Mouse (Mus musculus): ENCODE measurements around the gene Mtcl1. TPM values are rescaled to one million over a fixed set of nuclear protein-coding genes. Genes with fewer than 3 reads are reported as not detected.
A peak's percentile ranks its signal among the peaks of the same experiment; 100 is the strongest.
"Not testable (repeated sequence)": the region's sequence is repeated elsewhere in the genome, so short reads cannot be mapped to it uniquely, and the experiment has no call there.

Gene Mtcl1
- polyA plus RNA-seq, 1 experiment from 2014 or later = 27.7 TPM

DNA sequence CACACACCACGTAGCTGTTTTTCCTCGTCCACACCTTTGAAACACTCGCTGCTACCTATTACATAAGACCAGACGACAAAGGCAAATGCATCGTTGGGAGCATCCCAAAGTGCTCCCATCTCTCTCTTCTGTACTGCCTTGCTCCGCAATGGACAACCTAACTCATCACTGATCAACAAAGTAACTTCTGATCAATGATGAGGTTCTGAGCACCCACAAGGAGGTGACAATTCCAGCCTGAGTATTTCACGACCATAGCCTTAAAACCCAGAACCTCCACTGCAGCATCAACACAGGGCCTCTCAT, 2.6 kb downstream of the Mtcl1 start:
- H3K36me3 ChIP-seq = no peaks in the 10 kb centered on the region
- no peaks in the 10 kb centered on the region for H3K27me3 ChIP-seq (replicated peaks)
- peak overlapping the region; percentile 84 for H3K4me3 ChIP-seq (replicated peaks)
- H3K4me2 ChIP-seq = peak overlapping the region; percentile 91
- H3K4me1 ChIP-seq = peaks cover 68% of the 10 kb centered on the region
- H3K9me3 ChIP-seq (replicated peaks) = no peaks in the 10 kb centered on the region
- peak overlapping the region; percentile 92; the same call in 1 of the 2 replicates for H3K9ac ChIP-seq (replicated peaks)
- H3K27ac ChIP-seq (replicated peaks) = no peak overlapping the region
- WGBS = 34% methylated on average over 7 of the region's 7 CpGs
- ATAC-seq (ENCODE audit: low FRiP score) = no peak

DNA sequence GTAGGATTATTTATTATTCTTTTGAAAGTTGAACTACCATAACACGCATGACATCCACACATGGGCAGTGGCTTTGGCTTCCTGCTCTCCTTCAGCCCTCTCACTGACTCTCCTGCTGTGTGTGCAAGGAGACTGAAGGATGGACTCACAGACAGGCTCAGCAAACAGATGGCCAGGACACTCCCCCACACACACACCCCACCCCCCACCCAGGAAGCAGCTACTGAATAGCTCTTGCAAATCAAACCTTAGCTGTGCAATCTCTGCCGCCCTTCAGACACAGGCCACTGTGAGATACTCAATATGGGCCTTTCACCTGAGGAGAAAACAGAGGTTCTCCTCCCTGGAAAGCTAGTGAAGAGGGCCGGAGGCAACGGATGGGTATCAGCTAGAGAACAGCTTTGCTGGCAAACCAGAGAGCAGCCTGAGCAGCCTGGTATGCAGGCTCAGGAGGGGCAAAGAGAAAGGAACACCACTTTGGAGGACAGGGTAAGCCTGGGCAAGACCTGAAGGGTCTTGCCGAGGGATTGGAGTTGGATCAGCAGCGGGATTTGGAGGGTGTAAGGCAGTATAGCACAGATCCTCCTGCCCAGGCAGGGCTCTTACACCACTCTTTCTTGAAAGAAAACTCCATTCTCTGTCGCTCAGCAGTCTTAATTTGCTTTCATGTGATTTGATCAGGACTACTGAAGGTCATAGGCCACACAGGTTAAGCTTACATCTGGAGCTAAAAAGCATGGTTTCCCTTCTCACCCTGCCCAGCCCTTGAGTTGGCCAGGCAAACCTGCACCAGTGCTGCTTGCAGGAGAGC, 3.1 kb downstream of the Mtcl1 start:
- H3K27me3 ChIP-seq (replicated peaks) = no peaks in the 10 kb centered on the region
- H3K4me1 ChIP-seq = peaks cover 69% of the 10 kb centered on the region
- peak overlapping the region; percentile 84 for H3K4me3 ChIP-seq (replicated peaks)
- no peak for ATAC-seq (ENCODE audit: low FRiP score)
- H3K9me3 ChIP-seq (replicated peaks) = no peaks in the 10 kb centered on the region
- H3K4me2 ChIP-seq = peak overlapping the region; percentile 91
- H3K9ac ChIP-seq (replicated peaks) = peak overlapping the region; percentile 92
- WGBS = 24% methylated on average over 7 of the region's 7 CpGs
- no peak overlapping the region for H3K27ac ChIP-seq (replicated peaks)
- no peaks in the 10 kb centered on the region for H3K36me3 ChIP-seq

DNA sequence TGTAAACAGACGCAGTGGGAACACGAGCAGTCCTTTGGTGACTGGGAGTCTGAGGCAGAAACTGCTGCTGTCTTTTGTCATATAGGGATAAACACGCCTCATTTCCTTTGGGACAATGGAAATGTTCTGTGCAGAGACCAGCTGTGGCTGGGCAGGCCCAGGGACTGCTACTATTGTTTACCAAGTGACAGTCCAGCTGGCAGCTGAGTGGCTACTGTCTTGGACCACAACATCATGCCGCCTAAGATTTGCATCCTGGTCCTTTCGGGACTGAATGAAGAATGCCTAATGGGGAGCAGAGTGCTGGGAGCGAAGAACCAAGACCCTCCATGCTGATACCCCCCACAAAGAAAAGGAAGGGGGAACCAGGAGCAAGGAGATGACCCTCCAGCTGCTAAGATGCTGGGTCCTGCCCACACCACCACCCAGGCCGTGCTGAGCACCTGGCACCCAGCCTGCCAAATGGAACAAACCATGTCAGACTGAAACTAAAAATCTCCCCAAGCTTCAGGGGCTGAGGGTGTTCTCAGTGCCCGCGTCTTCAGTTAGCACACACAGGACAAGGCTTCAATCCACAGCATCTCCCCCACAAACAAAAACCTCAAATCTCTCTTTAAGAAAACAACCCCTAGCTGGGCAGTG, 5.4 kb downstream of the Mtcl1 start:
- no peaks in the 10 kb centered on the region for H3K9me3 ChIP-seq (replicated peaks)
- H3K4me3 ChIP-seq (replicated peaks) = no peak overlapping the region
- H3K4me2 ChIP-seq = peak overlapping the region; percentile 39
- H3K36me3 ChIP-seq = no peaks in the 10 kb centered on the region
- no peak for ATAC-seq (ENCODE audit: low FRiP score)
- 21% methylated on average over 9 of the region's 9 CpGs for WGBS
- H3K27me3 ChIP-seq (replicated peaks) = no peaks in the 10 kb centered on the region
- H3K9ac ChIP-seq (replicated peaks) = no peak overlapping the region; the same call in 1 of the 2 replicates
- H3K4me1 ChIP-seq = peaks cover 69% of the 10 kb centered on the region
- peak overlapping the region; percentile 58; the same call in 1 of the 2 replicates for H3K27ac ChIP-seq (replicated peaks)

DNA sequence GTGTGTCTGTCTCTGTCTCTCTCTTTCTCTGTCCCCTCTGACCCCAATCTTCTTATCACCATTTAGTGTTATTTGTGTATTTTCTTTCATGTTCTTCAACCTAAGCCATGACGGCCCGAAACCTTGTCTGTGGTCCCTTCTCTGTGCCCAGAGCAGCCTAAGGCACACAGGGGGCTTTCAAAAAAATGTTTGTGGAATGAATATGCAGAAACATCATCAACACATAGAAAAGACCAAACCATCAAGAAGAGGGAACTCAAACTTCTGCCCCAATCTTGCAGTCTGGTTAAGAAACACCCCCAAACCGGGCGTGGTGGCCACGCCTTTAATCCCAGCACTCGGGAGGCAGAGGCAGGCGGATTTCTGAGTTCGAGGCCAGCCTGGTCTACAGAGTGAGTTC, 9.7 kb downstream of the Mtcl1 start:
- Histone ChIP-seq H3K36me3 (peaks cover 9% of the 10 kb centered on the region), H3K27ac (replicated peaks) (no peak overlapping the region), H3K4me3 (replicated peaks) (no peak overlapping the region), H3K4me2 (no peak overlapping the region), H3K27me3 (replicated peaks) (no peaks in the 10 kb centered on the region), H3K9ac (replicated peaks) (no peak overlapping the region), H3K9me3 (replicated peaks) (no peaks in the 10 kb centered on the region), H3K4me1 (peaks cover 44% of the 10 kb centered on the region)
- no peak for ATAC-seq (ENCODE audit: low FRiP score)
- 83% methylated on average over 8 of the region's 8 CpGs for WGBS

DNA sequence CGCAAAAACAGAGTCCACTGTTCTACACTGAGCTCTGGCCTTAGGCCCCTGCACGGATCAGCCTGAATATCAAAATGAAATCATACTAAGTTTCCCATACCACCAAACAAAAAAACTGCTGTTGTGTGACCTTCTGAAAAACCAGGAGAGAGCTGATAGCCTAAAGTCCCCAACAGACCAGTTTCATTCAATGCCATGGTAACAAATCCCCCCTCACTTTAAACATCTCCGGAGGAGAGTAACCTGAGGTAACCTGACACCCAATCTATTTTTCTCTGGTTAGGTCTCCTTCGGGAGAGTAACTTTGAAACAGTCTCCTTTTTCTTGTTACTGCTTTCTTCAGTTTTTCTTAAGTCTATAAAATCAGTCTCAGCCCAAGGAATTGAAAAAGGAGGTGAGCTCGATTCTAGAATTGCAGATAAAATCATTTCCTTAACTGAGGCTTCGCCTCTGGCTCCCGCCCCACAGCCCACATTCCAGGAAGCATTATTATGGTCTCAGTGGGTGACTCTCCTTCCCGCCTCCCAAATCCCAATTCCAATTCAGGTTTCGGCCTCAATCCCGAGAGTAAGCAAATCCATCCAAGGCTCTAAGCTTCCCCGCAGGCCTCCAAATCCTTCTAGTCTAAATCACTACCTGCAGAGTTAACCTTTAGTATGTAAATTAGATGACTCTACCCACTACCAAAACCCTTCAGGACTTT, 10.3 kb downstream of the Mtcl1 start:
- Histone ChIP-seq H3K27ac (replicated peaks) (no peak overlapping the region), H3K4me3 (replicated peaks) (no peak overlapping the region), H3K36me3 (peaks cover 9% of the 10 kb centered on the region), H3K4me2 (no peak overlapping the region), H3K9me3 (replicated peaks) (no peaks in the 10 kb centered on the region), H3K9ac (replicated peaks) (no peak overlapping the region), H3K27me3 (replicated peaks) (no peaks in the 10 kb centered on the region), H3K4me1 (peaks cover 43% of the 10 kb centered on the region)
- WGBS = 28% methylated on average over 11 of the region's 11 CpGs
- ATAC-seq (ENCODE audit: low FRiP score) = no peak

DNA sequence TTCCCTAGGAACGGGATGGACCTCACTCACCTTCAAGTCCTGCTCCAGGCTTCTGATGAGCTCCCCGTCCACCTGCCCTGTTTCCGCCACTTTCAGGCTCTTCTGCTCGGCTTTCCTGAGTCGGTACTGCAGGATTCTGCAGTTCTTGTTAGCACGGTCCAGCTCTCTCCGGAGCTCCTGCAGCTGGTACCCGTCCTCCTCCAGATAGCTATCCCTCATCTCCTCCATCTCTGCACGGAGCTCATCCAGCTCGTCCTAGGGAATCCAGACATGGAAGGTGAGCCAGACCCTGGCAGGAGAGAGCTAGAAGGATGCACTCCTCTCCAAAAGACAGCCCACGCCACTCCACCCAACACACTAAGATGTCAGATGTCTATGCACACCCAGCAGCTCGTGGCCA, 11.4 kb downstream of the Mtcl1 start:
- no peak overlapping the region for H3K4me2 ChIP-seq
- H3K27ac ChIP-seq (replicated peaks) = no peak overlapping the region

DNA sequence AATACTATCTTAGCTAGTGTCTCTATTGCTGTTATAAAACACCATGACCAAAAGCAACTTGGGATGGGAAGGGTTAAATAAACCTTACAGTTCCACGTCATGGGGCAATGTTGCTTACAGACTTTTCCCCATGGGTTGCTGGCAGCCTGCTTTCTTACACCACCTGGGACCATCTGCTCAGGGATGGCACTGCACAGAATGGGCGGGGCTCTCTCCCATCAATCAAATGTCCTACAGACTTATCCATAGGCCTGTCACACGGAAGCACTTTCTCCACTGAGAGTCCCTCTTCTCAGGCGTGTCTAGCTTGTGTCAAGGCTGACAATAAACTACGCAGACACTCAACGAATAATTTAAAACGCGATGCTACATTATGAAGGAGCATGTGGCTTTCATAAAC, 12.7 kb downstream of the Mtcl1 start:
- H3K9me3 ChIP-seq (replicated peaks) = no peaks in the 10 kb centered on the region
- H3K4me3 ChIP-seq (replicated peaks) = no peak overlapping the region
- H3K9ac ChIP-seq (replicated peaks) = no peak overlapping the region
- no peak overlapping the region for H3K4me2 ChIP-seq
- H3K27me3 ChIP-seq (replicated peaks) = no peaks in the 10 kb centered on the region
- peaks cover 32% of the 10 kb centered on the region for H3K4me1 ChIP-seq
- H3K27ac ChIP-seq (replicated peaks) = no peak overlapping the region
- peaks cover 9% of the 10 kb centered on the region for H3K36me3 ChIP-seq
- WGBS = 28% methylated on average over 8 of the region's 8 CpGs
- 0 out of 2 replicates have a peak, but pooled peaks have one; percentile 12 for ATAC-seq (ENCODE audit: low FRiP score)

More for the DNA sequence above, 11.4 kb downstream of the Mtcl1 start:
- Histone ChIP-seq H3K27me3 (replicated peaks) (no peaks in the 10 kb centered on the region), H3K9ac (replicated peaks) (no peak overlapping the region), H3K4me3 (replicated peaks) (no peak overlapping the region), H3K4me1 (peaks cover 36% of the 10 kb centered on the region), H3K36me3 (peaks cover 9% of the 10 kb centered on the region), H3K9me3 (replicated peaks) (no peaks in the 10 kb centered on the region)
- WGBS = 81% methylated on average over 12 of the region's 12 CpGs
- ATAC-seq (ENCODE audit: low FRiP score) = no peak

DNA sequence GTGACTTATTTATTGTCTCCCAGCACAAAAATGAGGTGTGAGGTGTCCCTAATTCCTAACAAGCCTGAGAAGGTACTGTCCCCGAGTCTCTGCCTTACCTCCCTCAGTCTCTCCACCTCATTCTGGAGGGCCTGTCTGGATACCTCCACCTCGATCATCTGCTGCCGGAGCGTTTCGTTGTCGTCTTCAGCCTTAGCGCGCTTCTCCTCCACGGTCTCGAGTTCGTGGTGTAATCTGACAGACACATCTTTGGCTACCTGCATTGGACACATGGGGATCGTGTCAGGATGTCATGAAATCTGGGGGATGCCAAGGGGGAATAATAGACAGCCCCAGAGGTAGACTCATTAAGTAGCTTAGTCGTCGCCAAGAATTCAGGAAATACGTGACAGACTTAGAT, 13.6 kb downstream of the Mtcl1 start:
- H3K27me3 ChIP-seq (replicated peaks) = no peaks in the 10 kb centered on the region
- H3K4me2 ChIP-seq = no peak overlapping the region
- peaks cover 9% of the 10 kb centered on the region for H3K36me3 ChIP-seq
- H3K9me3 ChIP-seq (replicated peaks) = no peaks in the 10 kb centered on the region
- H3K4me3 ChIP-seq (replicated peaks) = no peak overlapping the region
- no peak for ATAC-seq (ENCODE audit: low FRiP score)
- WGBS = 87% methylated on average over 15 of the region's 15 CpGs
- H3K9ac ChIP-seq (replicated peaks) = no peak overlapping the region
- H3K27ac ChIP-seq (replicated peaks) = no peak overlapping the region
- peaks cover 26% of the 10 kb centered on the region for H3K4me1 ChIP-seq

DNA sequence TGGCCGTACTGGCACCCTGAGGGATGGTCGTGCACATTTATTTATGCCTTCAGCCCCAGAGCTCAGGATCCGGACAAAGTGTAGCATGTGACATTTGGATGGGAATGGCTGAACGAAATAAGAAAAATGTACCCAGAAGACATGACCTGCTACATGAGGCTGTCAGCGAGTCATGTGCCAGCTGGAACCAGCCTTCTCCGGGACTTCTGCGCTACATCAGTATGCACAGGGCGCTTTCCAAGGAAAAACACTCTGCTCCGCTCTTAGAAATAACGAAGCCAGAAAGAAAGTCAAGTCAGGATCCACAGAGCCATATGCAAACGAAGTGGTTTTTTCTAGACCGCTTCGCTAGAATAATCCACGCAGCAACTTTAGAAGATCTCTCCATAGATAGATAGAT, 14.5 kb downstream of the Mtcl1 start:
- ATAC-seq (ENCODE audit: low FRiP score) = no peak
- Histone ChIP-seq H3K27ac (replicated peaks) (no peak overlapping the region), H3K9ac (replicated peaks) (no peak overlapping the region), H3K9me3 (replicated peaks) (no peaks in the 10 kb centered on the region), H3K4me3 (replicated peaks) (no peak overlapping the region), H3K27me3 (replicated peaks) (no peaks in the 10 kb centered on the region), H3K4me2 (no peak overlapping the region), H3K36me3 (peaks cover 15% of the 10 kb centered on the region), H3K4me1 (peaks cover 23% of the 10 kb centered on the region)
- 79% methylated on average over 14 of the region's 14 CpGs for WGBS

DNA sequence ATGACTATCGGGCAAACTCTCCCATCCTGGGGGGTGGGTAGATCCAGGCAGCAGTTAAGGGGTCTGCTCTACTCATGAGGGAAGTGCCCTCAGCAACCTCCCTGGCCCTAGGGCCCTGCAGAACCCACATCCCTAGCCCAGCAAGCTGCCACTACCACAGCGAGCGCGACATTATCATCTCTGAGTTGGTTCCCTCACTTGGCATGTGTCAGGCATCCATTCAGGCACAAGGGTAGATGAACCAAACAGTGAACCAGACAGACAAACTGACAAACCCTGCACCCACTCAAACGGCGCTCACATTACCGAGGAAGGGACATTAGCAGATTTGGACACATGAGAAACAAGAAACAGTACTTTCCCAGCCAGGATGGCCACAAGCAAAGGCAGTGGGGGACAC, 15.0 kb downstream of the Mtcl1 start:
- H3K27me3 ChIP-seq (replicated peaks) = no peaks in the 10 kb centered on the region
- H3K4me1 ChIP-seq = peaks cover 19% of the 10 kb centered on the region
- peaks cover 15% of the 10 kb centered on the region for H3K36me3 ChIP-seq
- WGBS = 84% methylated on average over 7 of the region's 7 CpGs
- H3K9me3 ChIP-seq (replicated peaks) = no peaks in the 10 kb centered on the region
- no peak overlapping the region for H3K9ac ChIP-seq (replicated peaks)
- ATAC-seq (ENCODE audit: low FRiP score) = no peak
- no peak overlapping the region for H3K27ac ChIP-seq (replicated peaks)
- H3K4me2 ChIP-seq = no peak overlapping the region
- no peak overlapping the region for H3K4me3 ChIP-seq (replicated peaks)

DNA sequence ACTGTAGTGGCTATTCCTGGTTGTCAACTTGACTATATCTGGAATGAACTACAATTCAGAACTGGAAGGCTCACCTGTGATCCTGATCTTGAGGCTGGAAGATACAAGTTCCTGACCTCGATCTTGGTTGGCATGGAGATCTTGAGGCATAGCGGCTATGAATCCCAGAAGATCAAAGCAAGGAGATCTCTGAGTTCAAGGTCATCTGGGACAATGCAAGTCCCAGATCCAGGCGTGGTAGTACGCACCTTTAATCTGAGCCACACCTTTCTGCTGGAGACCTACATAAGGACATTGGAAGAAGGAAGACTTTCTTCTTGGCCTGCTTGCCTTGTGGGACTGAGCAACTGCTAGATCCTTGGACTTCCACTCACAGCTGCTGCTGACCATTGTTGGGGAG, 24.9 kb downstream of the Mtcl1 start:
- peaks cover 28% of the 10 kb centered on the region for H3K36me3 ChIP-seq
- H3K4me1 ChIP-seq; H3K4me2 ChIP-seq; H3K9ac ChIP-seq (replicated peaks); H3K9me3 ChIP-seq (replicated peaks); H3K27me3 ChIP-seq (replicated peaks); H3K27ac ChIP-seq (replicated peaks); ATAC-seq (ENCODE audit: low FRiP score); H3K4me3 ChIP-seq (replicated peaks): not testable (repeated sequence)
- 97% methylated on average over 4 of the region's 4 CpGs for whole genome bisulfite sequencing

DNA sequence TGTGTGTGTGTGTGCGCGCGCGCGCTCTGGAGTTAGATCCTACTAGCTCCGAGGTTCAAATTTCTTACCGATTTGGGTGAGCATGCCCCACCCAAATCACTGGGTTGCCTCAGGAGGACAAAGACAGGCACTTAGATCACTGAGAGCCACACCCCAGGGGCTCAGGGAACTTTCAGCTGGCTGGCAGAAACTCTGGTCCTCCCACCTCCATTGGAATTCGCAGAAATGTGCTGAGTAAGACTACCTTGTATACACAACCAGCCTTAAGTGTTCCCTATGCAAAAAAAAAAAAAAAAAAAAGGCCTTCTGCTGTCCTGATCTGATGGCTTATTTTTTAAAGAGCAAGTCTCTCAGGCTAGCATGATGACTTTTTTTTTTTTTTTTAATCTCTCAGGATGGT, 30.1 kb downstream of the Mtcl1 start:
- no peak overlapping the region for H3K27ac ChIP-seq (replicated peaks)
- H3K4me2 ChIP-seq = no peak overlapping the region
- ATAC-seq (ENCODE audit: low FRiP score) = no peak
- no peak overlapping the region for H3K9ac ChIP-seq (replicated peaks)
- H3K4me1 ChIP-seq = peaks cover 33% of the 10 kb centered on the region
- H3K9me3 ChIP-seq (replicated peaks) = no peaks in the 10 kb centered on the region
- 68% methylated on average over 8 of the region's 8 CpGs for WGBS
- no peaks in the 10 kb centered on the region for H3K27me3 ChIP-seq (replicated peaks)
- peaks cover 19% of the 10 kb centered on the region for H3K36me3 ChIP-seq
- H3K4me3 ChIP-seq (replicated peaks) = no peak overlapping the region
